10 mouse cellular contexts compared by ENCODE assay signal in genomic region chr12:86612431-86613040, GRCm38 (mm10).
DNase-seq lines count a peak whose midpoint lies in the region; ATAC-seq lines count a peak whose summit lies in the region.
"Had no signal": no experiment of that assay in that cellular context is flagged by ENCODE, and none has a peak within 500 bp of the region (broad histone marks: within the 10 kb centered on the region; RNA-seq: fewer than 3 reads in every experiment).

No protein-coding gene starts in this region.

- H3K4me3 ChIP-seq in hindbrain, embryonic 15.5 days, result no peak overlapping the region
- no peak overlapping the region for H3K4me3 ChIP-seq in hindbrain, embryonic 13.5 days

- DNase-seq in adrenal gland, adult 2 months, result peak; percentile 24
- DNase-seq in adrenal gland, adult (ENCODE audit: inconsistent age in 2 of 2, low spot score in 1 of 2), result no peak
- DNase-seq in retina, adult 2 months (ENCODE audit: low read depth, low spot score), result peak; percentile 20
- no peak for DNase-seq in retina, embryonic 14.5 days (ENCODE audit: low spot score)
- peak; percentile 14 for DNase-seq in retina, postnatal 1 day
- no peak for DNase-seq in thymus, postnatal 14 days
- DNase-seq: lung, embryonic 14.5 days; thymus, postnatal 36 days had no signal

- no peaks in the 10 kb centered on the region for H3K9me3 ChIP-seq in hindbrain, embryonic 15.5 days
- no peaks in the 10 kb centered on the region for H3K9me3 ChIP-seq in hindbrain, embryonic 13.5 days

- no peaks in the 10 kb centered on the region for H3K27me3 ChIP-seq in hindbrain, embryonic 15.5 days
- 0 out of 2 replicates have a peak, but pooled peaks cover 4% of the 10 kb centered on the region for H3K27me3 ChIP-seq in hindbrain, embryonic 13.5 days

- no peak overlapping the region for H3K9ac ChIP-seq in hindbrain, embryonic 15.5 days
- H3K9ac ChIP-seq in hindbrain, embryonic 13.5 days, result no peak overlapping the region
- H3K9ac ChIP-seq: lung, embryonic 14.5 days had no signal

- WGBS in hindbrain, embryonic 15.5 days, result 50% methylated on average over 9 of the region's 9 CpGs
- 44% methylated on average over 9 of the region's 9 CpGs for WGBS in hindbrain, embryonic 13.5 days

- no peaks in the 10 kb centered on the region for H3K4me1 ChIP-seq in hindbrain, embryonic 15.5 days (replicated peaks)
- H3K4me1 ChIP-seq in hindbrain, embryonic 13.5 days (replicated peaks), result no peaks in the 10 kb centered on the region

- no peak overlapping the region for H3K4me2 ChIP-seq in hindbrain, embryonic 15.5 days
- no peak overlapping the region for H3K4me2 ChIP-seq in hindbrain, embryonic 13.5 days
- H3K4me2 ChIP-seq: lung, embryonic 14.5 days had no signal

- H3K27ac ChIP-seq in hindbrain, embryonic 15.5 days (replicated peaks), result no peak overlapping the region
- H3K27ac ChIP-seq in hindbrain, embryonic 13.5 days, result no peak overlapping the region

- no peaks in the 10 kb centered on the region for H3K36me3 ChIP-seq in hindbrain, embryonic 15.5 days
- no peaks in the 10 kb centered on the region for H3K36me3 ChIP-seq in hindbrain, embryonic 13.5 days

- ATAC-seq in hindbrain, embryonic 15.5 days (ENCODE audit: low FRiP score, low read depth), result peak; percentile 38; the same call in 1 of the 2 replicates
- no peak for ATAC-seq in hindbrain, embryonic 13.5 days (ENCODE audit: low FRiP score)

Comparison
In these comparisons a context has a peak if more than half of its experiments do, and no peak if none do; other contexts are left out.
1. DNase-seq: peak in adrenal gland, adult 2 months (single experiment), retina, adult 2 months (single experiment) and retina, postnatal 1 day (single experiment); none in adrenal gland, adult (0 of 2), retina, embryonic 14.5 days (single experiment) and thymus, postnatal 14 days (single experiment).